Mouse (Mus musculus): ENCODE measurements around the gene Zfp362. TPM values are rescaled to one million over a fixed set of nuclear protein-coding genes. Genes with fewer than 3 reads are reported as not detected.

The Zfp362 gene
- total RNA-seq, 2 experiments from 2014 or later: 8.4 to 10.4 TPM

- intact Hi-C loops (cut with DNase I): no loop called here
- no peak for DNase-seq
Observed at GRCm38 (mm10) chr4:128804426-128805149, 1.3 kb downstream of the Zfp362 start.

- no peak for DNase-seq
- intact Hi-C loops (cut with DNase I): no loop called here
Observed at GRCm38 (mm10) chr4:128803569-128803968, 2.3 kb downstream of the Zfp362 start.

- no peak for DNase-seq
- intact Hi-C loops (cut with DNase I): no loop called here
Observed at GRCm38 (mm10) chr4:128801675-128802465, 4.0 kb downstream of the Zfp362 start.

GRCm38 (mm10) chr4:128796788-128797187, 9.1 kb downstream of the Zfp362 start:
- no peak for DNase-seq

GRCm38 (mm10) chr4:128795596-128795995, 10.2 kb downstream of the Zfp362 start:
- intact Hi-C loops (cut with DNase I): no loop called here
- no peak for DNase-seq

More at GRCm38 (mm10) chr4:128796788-128797187, 9.1 kb downstream of the Zfp362 start:
- intact Hi-C loops (cut with DNase I): no loop called here

- intact Hi-C loops (cut with DNase I): no loop called here
- no peak for DNase-seq
Observed at GRCm38 (mm10) chr4:128794198-128794597, 11.6 kb downstream of the Zfp362 start.

- DNase-seq: no peak
- intact Hi-C loops (cut with DNase I): no loop called here
Observed at GRCm38 (mm10) chr4:128793710-128794109, 12.1 kb downstream of the Zfp362 start.

- intact Hi-C loops (cut with DNase I): no loop called here
- no peak for DNase-seq
Observed at GRCm38 (mm10) chr4:128789646-128790045, 16.2 kb downstream of the Zfp362 start.

- no peak for DNase-seq
Observed at GRCm38 (mm10) chr4:128788108-128788507, 17.7 kb downstream of the Zfp362 start.

GRCm38 (mm10) chr4:128787023-128787939, 18.6 kb downstream of the Zfp362 start:
- DNase-seq: no peak
- intact Hi-C loops (cut with DNase I): no loop called here

More at GRCm38 (mm10) chr4:128788108-128788507, 17.7 kb downstream of the Zfp362 start:
- intact Hi-C loops (cut with DNase I): no loop called here

GRCm38 (mm10) chr4:128785921-128786654, 19.8 kb downstream of the Zfp362 start:
- intact Hi-C loops (cut with DNase I): no loop called here
- no peak for DNase-seq

GRCm38 (mm10) chr4:128784950-128785631, 20.8 kb downstream of the Zfp362 start:
- DNase-seq: no peak
- intact Hi-C loops (cut with DNase I): no loop called here

- intact Hi-C loops (cut with DNase I): no loop called here
- no peak for DNase-seq
Observed at GRCm38 (mm10) chr4:128782645-128783044, 23.2 kb downstream of the Zfp362 start.

- intact Hi-C loops (cut with DNase I): no loop called here
- DNase-seq: no peak
Observed at GRCm38 (mm10) chr4:128782037-128782436, 23.8 kb downstream of the Zfp362 start.

- DNase-seq: no peak
- intact Hi-C loops (cut with DNase I): loop anchor here (5.0 kb wide), 1 partner anchor 165 kb away; the partner anchor contains the start of gene Zscan20
Observed at GRCm38 (mm10) chr4:128777593-128777992, 28.3 kb downstream of the Zfp362 start.

- intact Hi-C loops (cut with DNase I): loop anchor here (1.0 to 5.0 kb wide), 2 partner anchors 65 to 164 kb away; partner anchors contain the start of gene Zscan20
- peak; percentile 65 to 76 for DNase-seq
Observed at GRCm38 (mm10) chr4:128776568-128777289, 29.1 kb downstream of the Zfp362 start.

- intact Hi-C loops (cut with DNase I): no loop called here
- DNase-seq: no peak
Observed at GRCm38 (mm10) chr4:128774467-128774866, 31.4 kb downstream of the Zfp362 start.

GRCm38 (mm10) chr4:128773820-128774219, 32.0 kb downstream of the Zfp362 start:
- intact Hi-C loops (cut with DNase I): no loop called here
- no peak for DNase-seq

GRCm38 (mm10) chr4:128770698-128771097, 35.1 kb downstream of the Zfp362 start:
- intact Hi-C loops (cut with DNase I): no loop called here
- no peak for DNase-seq
